ENCODE assay signal across 8 mouse cellular contexts in the genomic region with DNA sequence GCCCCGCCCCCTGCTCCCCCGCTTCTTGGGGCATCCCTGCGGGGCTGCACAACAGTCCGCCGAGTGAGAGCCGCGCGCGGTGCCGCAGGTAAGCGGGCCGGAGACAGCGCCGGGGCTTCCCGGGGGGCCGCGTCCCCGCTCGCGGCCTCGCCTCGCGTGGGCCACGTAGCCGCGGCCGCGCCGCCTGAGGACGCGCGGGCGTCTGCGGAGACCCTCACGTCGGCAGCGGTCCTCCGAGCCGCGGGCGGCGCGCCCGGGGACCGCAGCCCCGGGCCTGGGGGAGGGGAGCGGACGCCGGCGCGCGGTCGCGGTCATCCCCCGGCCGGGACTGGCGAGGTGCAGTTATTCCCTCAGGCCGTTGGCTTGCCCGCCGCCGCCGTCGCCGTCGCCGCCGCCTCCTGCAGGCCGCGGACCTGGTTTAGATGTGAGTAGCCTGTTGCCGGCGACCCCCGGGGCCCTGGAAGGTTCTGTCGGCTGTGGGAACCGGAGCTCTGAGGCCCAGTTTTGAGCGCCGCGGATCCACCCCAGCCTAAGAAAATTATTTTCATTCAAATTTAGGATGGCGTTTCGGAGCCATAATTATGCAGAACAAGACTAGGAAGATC. TPM values are rescaled to one million over a fixed set of nuclear protein-coding genes. Genes with fewer than 3 reads are reported as not detected.
A peak's percentile ranks its signal among the peaks of the same experiment; 100 is the strongest.
DNase-seq lines count a peak whose midpoint lies in the region; ATAC-seq and TF ChIP-seq lines count a peak whose summit lies in the region.

No protein-coding gene starts in this region.

- peaks cover 40% of the 10 kb centered on the region for H3K4me1 ChIP-seq in forebrain, embryonic 10.5 days
- H3K4me1 ChIP-seq in midbrain, embryonic 14.5 days (ENCODE audit: control insufficient read depth, insufficient read depth, low read length): peaks cover 19% of the 10 kb centered on the region

- peak overlapping the region; percentile 89 for H3K4me3 ChIP-seq in gastrocnemius, adult 2 months
- H3K4me3 ChIP-seq in forebrain, embryonic 10.5 days: peak overlapping the region; percentile 86
- peak overlapping the region; percentile 83 for H3K4me3 ChIP-seq in midbrain, embryonic 14.5 days (replicated peaks; ENCODE audit: low read depth, low read length)

- H3K27ac ChIP-seq in gastrocnemius, adult 2 months: peak overlapping the region; percentile 82
- H3K27ac ChIP-seq in forebrain, embryonic 10.5 days: peak overlapping the region; percentile 98
- peak overlapping the region; percentile 92 for H3K27ac ChIP-seq in midbrain, embryonic 14.5 days (replicated peaks; ENCODE audit: low read depth, low read length)

- H3K9me3 ChIP-seq in forebrain, embryonic 10.5 days: no peaks in the 10 kb centered on the region
- H3K9me3 ChIP-seq in midbrain, embryonic 14.5 days (ENCODE audit: control insufficient read depth, low read length): no peaks in the 10 kb centered on the region

- H3K9ac ChIP-seq in midbrain, embryonic 14.5 days (replicated peaks; ENCODE audit: low read length): peak overlapping the region; percentile 82

- H3K4me2 ChIP-seq in midbrain, embryonic 14.5 days (ENCODE audit: low read length): peak overlapping the region; percentile 90

- 0 out of 2 replicates have a peak, but pooled peaks cover 7% of the 10 kb centered on the region for H3K36me3 ChIP-seq in forebrain, embryonic 10.5 days (replicated peaks)
- H3K36me3 ChIP-seq in midbrain, embryonic 14.5 days (ENCODE audit: control insufficient read depth, insufficient read depth, low read length): no peaks in the 10 kb centered on the region

- TF ChIP-seq CTCF in gastrocnemius, adult 2 months (IDR thresholded peaks at IDR 0.05): no peak

- WGBS in forebrain, embryonic 10.5 days: under 1% methylated on average over 79 of the region's 79 CpGs
- under 1% methylated on average over 64 of the region's 79 CpGs for WGBS in midbrain, embryonic 14.5 days

- peaks cover 19% of the 10 kb centered on the region for H3K27me3 ChIP-seq in forebrain, embryonic 10.5 days (ENCODE audit: poor library complexity, severe bottlenecking)
- no peaks in the 10 kb centered on the region for H3K27me3 ChIP-seq in midbrain, embryonic 14.5 days (ENCODE audit: control insufficient read depth, insufficient read depth, low read length)

- no peak; the same call in 1 of the 2 replicates for ATAC-seq in midbrain, embryonic 14.5 days (ENCODE audit: low FRiP score, low TSS enrichment)

- DNase-seq in gastrocnemius, adult 2 months: peak; percentile 52
- no peak for DNase-seq in gastrocnemius, postnatal 36 days
- DNase-seq in thymus, postnatal 14 days: peak; percentile 44
- no peak for DNase-seq in thymus, postnatal 4 days
- DNase-seq in forebrain, embryonic 10.5 days (ENCODE audit: extremely low spot score, low spot score): peak; percentile 62
- peak; percentile 64 for DNase-seq in kidney, postnatal 10 days
- DNase-seq in midbrain, embryonic 14.5 days: no peak
- DNase-seq in layer of hippocampus, adult 9-11 months: no peak

- intact Hi-C loops in gastrocnemius, adult 2 months (cut with DNase I): loop anchor here (5.0 to 10.0 kb wide), 2 partner anchors 51 to 179 kb away; a partner anchor contains a TSS
- intact Hi-C loops in gastrocnemius, postnatal 36 days (cut with DNase I): no loop called here

RNA-seq across cellular contexts. Expression of a gene that starts 1.4 kb away (rescaled TPM):
- 1 to 10 TPM; 5.3 to 5.6 TPM for total RNA-seq in gastrocnemius, adult 2 months (2021)
- total RNA-seq in gastrocnemius, postnatal 36 days (2021): 1 to 10 TPM; 2.6 to 3.5 TPM
- polyA plus RNA-seq in forebrain, embryonic 10.5 days (2016; fragmentation: Nextera tagmentation; extraction: Ambion mirVana): 47.6 and 48.0 TPM in 2 replicates
- polyA plus RNA-seq in midbrain, embryonic 14.5 days (2014; fragmentation: Nextera tagmentation; extraction: Ambion mirVana): 38.5 and 42.9 TPM in 2 replicates

Comparison
In these comparisons a context has a peak if more than half of its experiments do, and no peak if none do; other contexts are left out.
1. DNase-seq: peak in gastrocnemius, adult 2 months (single experiment), thymus, postnatal 14 days (single experiment), forebrain, embryonic 10.5 days (single experiment) and kidney, postnatal 10 days (single experiment); none in gastrocnemius, postnatal 36 days (0 of 2), thymus, postnatal 4 days (single experiment), midbrain, embryonic 14.5 days (single experiment) and layer of hippocampus, adult 9-11 months (single experiment).
2. Peak in every context shown above with its lines, with median percentiles within 50 percentile points of each other: H3K27ac ChIP-seq and H3K4me3 ChIP-seq.